Mouse (Mus musculus) stomach, postnatal 0 days (tissue): ENCODE data around the gene Ccdc63. TPM values are rescaled to one million over a fixed set of nuclear protein-coding genes. Genes with fewer than 3 reads are reported as not detected.
A peak's percentile ranks its signal among the peaks of the same experiment; 100 is the strongest.

Experiments
- ATAC-seq: fragments of 200-750 bp; cut with Nextera tagmentation; 2 replicates; pipeline ENCODE4 v1.8.0; 2017; ENCODE audit not compliant: low FRiP score, low TSS enrichment
- DNase-seq: peaks from one replicate; pipeline ENCODE4 v3.0.0-alpha.2; 2016; ENCODE audit warnings: low spot score
- H3K27ac ChIP-seq: fragments of 300-500 bp; sonication (generic); replicated peaks from 2 replicates; pipeline ENCODE4 v1.5.1; 2014; ENCODE audit warnings: mild to moderate bottlenecking, control low read depth
- H3K27me3 ChIP-seq: fragments of 300-500 bp; sonication (generic); 2 replicates; pipeline ENCODE4 v1.6.1; 2014; ENCODE audit warnings: low read length; ENCODE audit not compliant: control insufficient read depth, insufficient read depth
- H3K36me3 ChIP-seq: fragments of 300-500 bp; sonication (generic); 2 replicates; pipeline ENCODE4 v1.6.1; 2014; ENCODE audit warnings: low read length, mixed read lengths; ENCODE audit not compliant: control insufficient read depth, insufficient read depth
- H3K4me1 ChIP-seq: fragments of 300-500 bp; sonication (generic); replicated peaks from 2 replicates; pipeline ENCODE4 v1.6.1; 2014; ENCODE audit warnings: antibody characterized with exemption; ENCODE audit not compliant: control insufficient read depth, insufficient read depth
- H3K4me2 ChIP-seq: fragments of 300-500 bp; sonication (generic); replicated peaks from 2 replicates; pipeline ENCODE4 v1.6.1; 2014; ENCODE audit warnings: low read depth, mild to moderate bottlenecking, control low read depth, moderate library complexity
- H3K4me3 ChIP-seq: fragments of 300-500 bp; sonication (generic); 2 replicates; pipeline ENCODE4 v1.5.1; 2014; ENCODE audit warnings: low read depth, low read length, control low read depth
- H3K9ac ChIP-seq: fragments of 300-500 bp; sonication (generic); 2 replicates; pipeline ENCODE4 v1.6.1; 2014; ENCODE audit warnings: mild to moderate bottlenecking, low read length, control low read depth, mixed read lengths
- H3K9me3 ChIP-seq: fragments of 300-500 bp; sonication (generic); 2 replicates; pipeline ENCODE4 v1.6.1; 2016; ENCODE audit warnings: low read length; ENCODE audit not compliant: control insufficient read depth
- CTCF ChIP-seq: IDR thresholded peaks from 2 replicates; pipeline ENCODE4 v1.5.1; 2016; ENCODE audit warnings: antibody characterized with exemption, low read depth, mild to moderate bottlenecking, moderate library complexity
- EP300 ChIP-seq: optimal IDR thresholded peaks from 2 replicates; pipeline ENCODE3; 2016; ENCODE audit warnings: antibody characterized with exemption
- WGBS: fragments of 180-500 bp; shearing (Covaris S2); extraction: QIAGEN DNeasy Blood & Tissue Kit; methylation state at CpG from one replicate; pipeline ENCODE4 v1.1.7; 2014; 5-methylcytosine and 5-hydroxymethylcytosine counted together
- polyA plus RNA-seq: library from polyadenylated mRNA; unstranded; fragments of >200 nt; fragmentation: Nextera tagmentation; extraction: Ambion mirVana; gene quantifications from 2 replicates; pipeline ENCODE4 v1.2.1, GENCODE M21; 2015

The Ccdc63 gene
- polyA plus RNA-seq, 1 experiment from 2014 or later = 0.07 TPM

DNA sequence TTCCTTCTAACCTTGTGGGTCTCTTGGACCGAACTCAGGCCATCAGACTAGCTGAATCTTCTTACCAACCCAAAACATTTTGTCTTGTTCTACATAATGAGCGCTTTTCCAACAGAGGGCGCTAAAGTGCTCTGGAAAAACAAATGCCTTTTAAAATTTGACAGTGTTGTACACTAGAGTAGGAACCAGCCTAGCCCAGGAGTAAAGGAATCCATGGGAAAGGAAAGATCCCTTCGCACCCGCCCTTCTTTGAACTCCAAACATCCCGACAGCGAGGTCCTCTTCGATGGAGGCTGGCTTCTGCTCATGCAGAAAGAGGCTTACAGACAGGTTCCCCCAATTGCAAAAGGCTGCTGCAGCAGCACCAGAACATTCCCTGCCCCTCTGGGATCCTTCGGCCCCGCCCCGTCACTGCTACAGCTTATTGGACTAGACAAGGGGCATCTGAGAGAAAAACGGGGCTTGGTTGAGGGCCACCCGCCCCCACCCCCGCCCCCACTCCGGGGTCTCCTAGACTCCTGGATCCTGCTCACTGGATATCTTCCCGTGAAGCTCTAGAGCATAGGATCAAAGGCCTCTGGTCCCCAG is 11.5 kb downstream of the Ccdc63 start:
- no peak overlapping the region for H3K4me3 ChIP-seq
- DNase-seq (peak; percentile 65), ATAC-seq (no peak)
- H3K4me1 ChIP-seq = no peaks in the 10 kb centered on the region
- H3K9ac ChIP-seq = no peak overlapping the region
- no peaks in the 10 kb centered on the region for H3K9me3 ChIP-seq
- WGBS = 36% methylated on average over 15 of the region's 16 CpGs
- TF ChIP-seq CTCF (peak; percentile 85), EP300 (no peak)
- H3K27me3 ChIP-seq = no peaks in the 10 kb centered on the region
- no peaks in the 10 kb centered on the region for H3K36me3 ChIP-seq
- no peak overlapping the region for H3K27ac ChIP-seq
- H3K4me2 ChIP-seq = no peak overlapping the region

DNA sequence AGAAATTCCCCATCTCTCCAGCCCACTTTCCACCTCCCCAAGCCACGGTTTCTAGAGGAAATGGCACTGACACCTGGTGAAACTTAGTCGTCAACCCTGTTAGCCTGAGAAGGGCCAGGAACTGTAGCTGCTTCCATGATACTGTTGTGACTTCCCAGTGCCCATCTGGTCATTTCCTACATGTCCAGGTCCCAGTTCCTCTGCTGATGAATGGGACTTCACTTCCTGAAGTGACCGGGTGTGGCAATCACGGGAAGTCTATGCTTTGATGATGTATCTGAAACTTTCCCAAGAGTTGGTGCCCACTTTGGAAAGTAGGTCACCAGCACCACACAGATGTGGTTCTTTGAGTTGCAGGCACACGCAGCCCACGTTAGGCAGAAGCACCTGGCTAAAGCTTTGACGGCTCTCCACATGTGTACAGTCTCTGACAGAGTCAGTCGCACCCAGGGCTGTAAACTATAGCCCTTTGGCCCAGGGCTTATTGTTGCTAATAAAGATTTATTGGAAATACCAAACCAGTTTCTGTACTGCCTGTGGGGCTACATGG is 15.3 kb downstream of the Ccdc63 start:
- no peak overlapping the region for H3K4me3 ChIP-seq
- TF ChIP-seq EP300 (no peak), CTCF (no peak)
- H3K4me2 ChIP-seq = no peak overlapping the region
- no peaks in the 10 kb centered on the region for H3K36me3 ChIP-seq
- no peaks in the 10 kb centered on the region for H3K4me1 ChIP-seq
- H3K27ac ChIP-seq = no peak overlapping the region
- ATAC-seq (no peak), DNase-seq (no peak)
- 64% methylated on average over 8 of the region's 8 CpGs for WGBS
- no peak overlapping the region for H3K9ac ChIP-seq
- no peaks in the 10 kb centered on the region for H3K27me3 ChIP-seq
- no peaks in the 10 kb centered on the region for H3K9me3 ChIP-seq

DNA sequence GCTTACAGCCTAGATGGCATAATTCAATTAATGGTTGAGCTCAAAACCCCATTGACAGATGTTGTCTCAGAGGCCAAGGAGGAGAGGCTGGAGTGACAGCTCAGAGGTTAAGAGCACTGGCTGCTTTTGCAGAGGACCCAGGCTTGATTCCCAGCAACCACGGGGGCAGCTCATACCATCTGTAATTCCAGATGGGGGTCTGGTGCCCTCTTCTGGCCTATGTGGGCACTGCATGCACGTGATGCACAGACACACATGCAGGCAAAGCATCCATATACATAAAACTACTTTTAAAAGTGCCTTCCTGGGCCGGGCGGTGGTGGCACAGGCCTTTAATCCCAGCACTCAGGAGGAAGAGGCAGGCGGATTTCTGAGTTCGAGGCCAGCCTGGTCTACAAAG is 24.4 kb downstream of the Ccdc63 start:
- ATAC-seq = no peak
- H3K36me3 ChIP-seq = no peaks in the 10 kb centered on the region
- no peaks in the 10 kb centered on the region for H3K9me3 ChIP-seq

DNA sequence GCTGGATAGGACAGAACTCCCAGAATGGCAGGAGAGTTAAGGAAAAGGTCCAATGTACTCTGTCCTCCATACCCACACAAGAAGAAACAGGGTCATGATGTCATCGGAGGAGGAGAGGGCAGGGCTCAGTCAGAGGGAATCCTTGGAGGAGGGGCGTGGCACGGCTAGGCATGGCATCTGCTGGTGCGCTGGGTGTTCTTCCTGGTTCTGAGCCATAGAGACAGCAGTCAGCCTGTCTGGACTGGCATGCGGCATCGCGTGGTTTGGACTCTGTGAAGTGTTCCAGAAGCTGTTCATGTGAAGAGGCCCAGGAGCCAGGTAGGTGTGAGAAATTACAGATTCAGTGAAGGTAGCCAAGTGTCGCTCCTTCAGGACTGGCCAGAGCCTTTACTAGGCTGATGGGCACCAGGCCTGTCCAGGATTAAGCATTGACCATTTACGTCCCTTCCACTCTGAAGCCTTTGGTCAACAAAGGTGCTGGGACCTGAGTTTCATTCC is 25.3 kb downstream of the Ccdc63 start:
- no peak for TF ChIP-seq CTCF
- TF ChIP-seq EP300 = no peak
- Histone ChIP-seq H3K4me3 (no peak overlapping the region), H3K9me3 (no peaks in the 10 kb centered on the region), H3K4me1 (no peaks in the 10 kb centered on the region), H3K27ac (no peak overlapping the region), H3K9ac (no peak overlapping the region), H3K36me3 (no peaks in the 10 kb centered on the region), H3K27me3 (no peaks in the 10 kb centered on the region), H3K4me2 (no peak overlapping the region)
- DNase-seq = no peak
- WGBS = 90% methylated on average over 9 of the region's 9 CpGs
- no peak for ATAC-seq

More for the DNA sequence above, 24.4 kb downstream of the Ccdc63 start:
- Histone ChIP-seq H3K4me1 (no peaks in the 10 kb centered on the region), H3K27me3 (no peaks in the 10 kb centered on the region), H3K4me3 (no peak overlapping the region), H3K4me2 (no peak overlapping the region), H3K9ac (no peak overlapping the region), H3K27ac (no peak overlapping the region)
- 82% methylated on average over 6 of the region's 6 CpGs for WGBS
- TF ChIP-seq CTCF (peak; percentile 52), EP300 (no peak)
- DNase-seq = no peak

DNA sequence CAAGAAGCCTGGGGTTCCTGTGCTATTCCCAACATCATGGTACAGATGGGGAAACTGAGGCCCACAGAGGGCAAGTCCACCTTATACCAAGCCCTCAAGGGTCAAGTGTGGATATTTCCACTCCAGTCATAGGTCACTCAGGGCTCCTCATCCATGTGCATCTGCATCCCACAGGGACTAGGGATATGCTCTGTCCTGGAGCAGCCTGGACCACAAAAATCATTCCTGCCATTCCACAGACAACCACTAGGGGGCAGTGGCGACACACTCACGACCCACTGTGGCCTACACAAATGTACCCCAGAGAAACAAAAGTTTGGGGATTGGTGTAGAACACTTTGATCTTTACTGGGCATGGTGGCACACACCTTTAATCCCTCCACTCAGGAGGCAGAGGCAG is 26.4 kb downstream of the Ccdc63 start:
- peak; percentile 91 for TF ChIP-seq CTCF
- TF ChIP-seq EP300 = no peak
- DNase-seq = peak; percentile 62
- Histone ChIP-seq H3K4me3 (no peak overlapping the region), H3K4me1 (no peaks in the 10 kb centered on the region), H3K4me2 (no peak overlapping the region), H3K27ac (no peak overlapping the region), H3K27me3 (no peaks in the 10 kb centered on the region), H3K9me3 (no peaks in the 10 kb centered on the region), H3K36me3 (no peaks in the 10 kb centered on the region), H3K9ac (no peak overlapping the region)
- peak; percentile 51; the same call in 1 of the 2 replicates for ATAC-seq
- WGBS = 2% methylated on average over 2 of the region's 2 CpGs

DNA sequence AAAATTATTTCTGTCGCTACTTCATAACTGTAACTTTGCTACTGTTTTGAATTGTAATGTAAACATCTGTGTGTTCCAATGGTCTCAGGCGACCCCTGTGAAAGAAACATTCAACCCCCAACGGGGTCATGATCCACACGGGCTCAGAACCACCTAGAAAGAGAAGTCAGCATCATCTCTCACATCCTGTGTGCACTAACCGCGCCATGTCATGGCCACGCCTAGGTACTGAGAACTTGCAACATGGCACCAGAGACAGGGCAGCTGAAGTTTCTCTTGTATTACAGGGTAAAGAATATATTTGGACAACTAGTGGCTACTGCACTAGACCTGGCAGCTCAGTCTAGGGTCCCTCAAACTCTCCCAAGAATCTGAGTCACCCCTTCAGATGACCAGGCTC is 27.2 kb downstream of the Ccdc63 start:
- no peaks in the 10 kb centered on the region for H3K27me3 ChIP-seq
- H3K4me1 ChIP-seq = no peaks in the 10 kb centered on the region
- no peaks in the 10 kb centered on the region for H3K36me3 ChIP-seq
- DNase-seq = no peak
- TF ChIP-seq CTCF = no peak
- TF ChIP-seq EP300 = no peak
- H3K9ac ChIP-seq = no peak overlapping the region
- H3K4me3 ChIP-seq = no peak overlapping the region
- H3K9me3 ChIP-seq = no peaks in the 10 kb centered on the region
- ATAC-seq = no peak
- H3K27ac ChIP-seq = no peak overlapping the region
- H3K4me2 ChIP-seq = no peak overlapping the region
- WGBS = 76% methylated on average over 7 of the region's 7 CpGs
